Mouse (Mus musculus) limb, embryonic 10.5 days (tissue): ENCODE data around the gene H2al1d. TPM values are rescaled to one million over a fixed set of nuclear protein-coding genes. Genes with fewer than 3 reads are reported as not detected.
A peak's percentile ranks its signal among the peaks of the same experiment; 100 is the strongest.
"Not testable (repeated sequence)": the region's sequence is repeated elsewhere in the genome, so short reads cannot be mapped to it uniquely, and the experiment has no call there.

Source experiments
- DNase-seq: peaks from one replicate; pipeline ENCODE4 v3.0.0-alpha.2; 2017; ENCODE audit warnings: low spot score
- H3K27ac ChIP-seq: fragments of 300-500 bp; sonication (generic); 2 replicates; pipeline ENCODE4 v1.5.1; 2016; ENCODE audit warnings: mild to moderate bottlenecking
- H3K27me3 ChIP-seq: fragments of 300-500 bp; sonication (generic); 2 replicates; pipeline ENCODE4 v1.6.1; 2016; ENCODE audit warnings: low read depth, mild to moderate bottlenecking; ENCODE audit not compliant: poor library complexity, severe bottlenecking
- H3K36me3 ChIP-seq: fragments of 300-500 bp; sonication (generic); 2 replicates; pipeline ENCODE4 v1.6.1; 2016; ENCODE audit warnings: mild to moderate bottlenecking, moderate library complexity
- H3K4me1 ChIP-seq: fragments of 300-500 bp; sonication (generic); 2 replicates; pipeline ENCODE4 v1.6.1; 2016
- H3K4me3 ChIP-seq: fragments of 300-500 bp; sonication (generic); 2 replicates; pipeline ENCODE4 v1.5.1; 2016; ENCODE audit warnings: mild to moderate bottlenecking, moderate library complexity
- H3K9me3 ChIP-seq: fragments of 300-500 bp; sonication (generic); replicated peaks from 2 replicates; pipeline ENCODE4 v1.6.1; 2016; ENCODE audit warnings: mild to moderate bottlenecking
- WGBS: fragments of 180-500 bp; shearing (Covaris S2); methylation state at CpG from one replicate; pipeline ENCODE4 v1.1.7; 2016; 5-methylcytosine and 5-hydroxymethylcytosine counted together
- polyA plus RNA-seq: library from polyadenylated mRNA; unstranded; fragments of >200 nt; fragmentation: Nextera tagmentation; extraction: Ambion mirVana; gene quantifications from 2 replicates; pipeline ENCODE4 v1.2.1, GENCODE M21; 2016

The H2al1d gene
- polyA plus RNA-seq, 1 experiment from 2014 or later, result not detected

DNA sequence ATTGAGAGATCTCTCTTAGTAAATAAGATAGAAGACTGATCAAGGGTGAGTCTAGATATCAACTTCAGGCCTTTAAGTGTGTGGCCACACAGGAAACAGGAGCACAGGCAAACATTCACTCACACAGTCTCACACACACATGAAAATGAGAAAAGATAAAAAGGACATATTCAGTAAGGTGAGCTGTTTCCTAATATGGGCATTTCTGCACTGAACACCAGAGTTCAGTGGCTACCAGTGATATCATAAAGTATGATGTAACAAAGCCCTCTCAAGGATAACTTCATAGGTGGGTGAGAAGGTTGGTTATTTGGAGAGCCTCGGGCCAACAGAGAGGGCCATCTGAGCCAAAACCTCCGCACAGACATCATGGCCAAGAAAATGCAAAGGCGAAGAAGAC is 9.3 kb downstream of the H2al1d start, which contains the start of gene H2al1g:
Gene H2al1g (plus strand): TSS at position 301 of the 400 bp plus-strand sequence.
- DNase-seq, H3K27ac ChIP-seq, H3K4me1 ChIP-seq, H3K4me3 ChIP-seq, H3K27me3 ChIP-seq, H3K36me3 ChIP-seq, H3K9me3 ChIP-seq: not testable (repeated sequence)
- no CpG with 5 or more reads among the region's 3 CpGs for WGBS

DNA sequence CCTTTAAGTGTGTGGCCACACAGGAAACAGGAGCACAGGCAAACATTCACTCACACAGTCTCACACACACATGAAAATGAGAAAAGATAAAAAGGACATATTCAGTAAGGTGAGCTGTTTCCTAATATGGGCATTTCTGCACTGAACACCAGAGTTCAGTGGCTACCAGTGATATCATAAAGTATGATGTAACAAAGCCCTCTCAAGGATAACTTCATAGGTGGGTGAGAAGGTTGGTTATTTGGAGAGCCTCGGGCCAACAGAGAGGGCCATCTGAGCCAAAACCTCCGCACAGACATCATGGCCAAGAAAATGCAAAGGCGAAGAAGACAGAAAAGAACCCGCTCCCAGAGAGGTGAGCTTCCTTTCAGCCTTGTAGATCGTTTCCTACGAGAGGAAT is 12.6 kb downstream of the H2al1d start, which contains the start of gene H2al1h:
Gene H2al1h (plus strand): TSS at position 301 of the 400 bp plus-strand sequence.
- not testable (repeated sequence) for H3K9me3 ChIP-seq, H3K27me3 ChIP-seq, DNase-seq, H3K4me3 ChIP-seq, H3K4me1 ChIP-seq, H3K27ac ChIP-seq, H3K36me3 ChIP-seq
- WGBS, result no CpG with 5 or more reads among the region's 6 CpGs

DNA sequence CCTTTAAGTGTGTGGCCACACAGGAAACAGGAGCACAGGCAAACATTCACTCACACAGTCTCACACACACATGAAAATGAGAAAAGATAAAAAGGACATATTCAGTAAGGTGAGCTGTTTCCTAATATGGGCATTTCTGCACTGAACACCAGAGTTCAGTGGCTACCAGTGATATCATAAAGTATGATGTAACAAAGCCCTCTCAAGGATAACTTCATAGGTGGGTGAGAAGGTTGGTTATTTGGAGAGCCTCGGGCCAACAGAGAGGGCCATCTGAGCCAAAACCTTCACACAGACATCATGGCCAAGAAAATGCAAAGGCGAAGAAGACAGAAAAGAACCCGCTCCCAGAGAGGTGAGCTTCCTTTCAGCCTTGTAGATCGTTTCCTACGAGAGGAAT is 15.7 kb downstream of the H2al1d start, which contains the start of gene H2al1i:
Gene H2al1i (plus strand): TSS at position 301 of the 400 bp plus-strand sequence.
- not testable (repeated sequence) for H3K9me3 ChIP-seq, H3K27ac ChIP-seq, H3K36me3 ChIP-seq, DNase-seq, H3K4me1 ChIP-seq, H3K4me3 ChIP-seq
- H3K27me3 ChIP-seq, result peaks cover 13% of the 10 kb centered on the region
- 88% methylated on average over 3 of the region's 5 CpGs for WGBS

DNA sequence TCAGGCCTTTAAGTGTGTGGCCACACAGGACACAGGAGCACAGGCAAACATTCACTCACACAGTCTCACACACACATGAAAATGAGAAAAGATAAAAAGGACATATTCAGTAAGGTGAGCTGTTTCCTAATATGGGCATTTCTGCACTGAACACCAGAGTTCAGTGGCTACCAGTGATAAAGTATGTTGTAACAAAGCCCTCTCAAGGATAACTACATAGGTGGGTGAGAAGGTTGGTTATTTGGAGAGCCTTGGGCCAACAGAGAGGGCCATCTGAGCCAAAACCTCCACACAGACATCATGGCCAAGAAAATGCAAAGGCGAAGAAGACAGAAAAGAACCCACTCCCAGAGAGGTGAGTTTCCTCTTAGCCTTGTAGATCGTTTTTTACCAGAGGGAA is 18.9 kb downstream of the H2al1d start, which contains the start of gene H2al1j:
Gene H2al1j (plus strand): TSS at position 301 of the 400 bp plus-strand sequence.
- not testable (repeated sequence) for DNase-seq, H3K4me3 ChIP-seq, H3K9me3 ChIP-seq, H3K4me1 ChIP-seq, H3K36me3 ChIP-seq, H3K27ac ChIP-seq
- WGBS, result 80% methylated on average over 2 of the region's 2 CpGs
- H3K27me3 ChIP-seq, result peaks cover 43% of the 10 kb centered on the region

DNA sequence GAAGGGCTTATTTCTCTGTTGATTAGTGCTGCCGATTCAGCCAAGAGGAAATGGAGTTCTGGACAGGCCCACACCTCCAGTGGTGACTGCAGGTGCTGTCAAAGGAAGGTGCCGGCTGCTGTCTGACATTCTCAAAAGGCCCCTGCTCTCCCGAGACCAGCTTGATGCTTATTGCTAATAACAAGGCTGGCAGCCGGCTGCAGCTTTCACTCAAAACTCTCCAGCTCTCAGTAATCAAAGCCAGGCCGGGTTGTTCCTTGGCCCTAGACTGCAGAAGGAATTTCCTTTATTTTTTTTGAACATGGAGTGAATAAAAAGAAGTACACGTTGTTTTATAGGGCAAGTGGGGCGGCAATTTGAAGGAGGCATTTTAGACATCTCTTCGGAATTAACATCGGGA is 37.1 kb downstream of the H2al1d start:
- H3K27ac ChIP-seq, result peak overlapping the region; percentile 68; the same call in 1 of the 2 replicates

DNA sequence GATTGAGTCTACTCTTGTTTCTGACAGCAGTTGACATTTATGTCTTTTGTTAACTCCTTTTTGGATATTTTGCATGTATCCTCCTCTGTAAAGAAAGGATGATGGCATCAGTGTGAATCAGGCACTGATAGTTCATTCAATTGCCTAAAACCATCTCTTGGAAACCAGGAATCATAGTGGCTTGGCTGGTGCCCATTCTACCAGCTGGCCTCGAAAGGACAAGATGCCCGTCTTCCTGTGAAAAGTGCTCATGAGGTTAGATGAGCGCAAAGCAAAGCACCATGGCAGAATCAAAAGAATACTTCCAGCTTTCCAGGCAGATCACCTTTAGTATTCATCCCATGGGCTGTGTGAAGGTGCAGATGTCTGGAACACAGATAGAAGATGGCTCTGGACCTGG is 38.1 kb downstream of the H2al1d start:
- Histone ChIP-seq H3K4me1 (peaks cover 26% of the 10 kb centered on the region), H3K27me3 (peaks cover 97% of the 10 kb centered on the region), H3K4me3 (no peak overlapping the region), H3K27ac (peak overlapping the region; percentile 30; the same call in 1 of the 2 replicates), H3K36me3 (no peaks in the 10 kb centered on the region), H3K9me3 (no peaks in the 10 kb centered on the region)
- 98% methylated on average over 3 of the region's 3 CpGs for WGBS
- DNase-seq, result no peak

More for the DNA sequence above, 37.1 kb downstream of the H2al1d start:
- H3K9me3 ChIP-seq, result no peaks in the 10 kb centered on the region
- peaks cover 26% of the 10 kb centered on the region for H3K4me1 ChIP-seq
- H3K27me3 ChIP-seq, result peaks cover 95% of the 10 kb centered on the region
- no peaks in the 10 kb centered on the region for H3K36me3 ChIP-seq
- H3K4me3 ChIP-seq, result no peak overlapping the region
- WGBS, result 37% methylated on average over 9 of the region's 9 CpGs
- DNase-seq, result peak; percentile 58

Other genes with a start within 250 kb of the H2al1d start
- not detected in 2 replicates for gene H2al1a, start 9.6 kb upstream of the H2al1d start, polyA plus RNA-seq
- not detected in 2 replicates for gene H2al1b, start 6.4 kb upstream of the H2al1d start, polyA plus RNA-seq
- gene H2al1c, start 3.2 kb upstream of the H2al1d start, polyA plus RNA-seq, result not detected in 2 replicates
- not detected in 2 replicates for gene H2al1e, start 3.1 kb downstream of the H2al1d start, polyA plus RNA-seq
- gene H2al1f, start 6.3 kb downstream of the H2al1d start, polyA plus RNA-seq, result not detected in 2 replicates
- not detected in 2 replicates for gene H2al1g, start 9.4 kb downstream of the H2al1d start, polyA plus RNA-seq
- gene H2al1h, start 12.7 kb downstream of the H2al1d start, polyA plus RNA-seq, result not detected in 2 replicates
- gene H2al1i, start 15.8 kb downstream of the H2al1d start, polyA plus RNA-seq, result not detected in 2 replicates
- not detected in 2 replicates for gene H2al1j, start 19.0 kb downstream of the H2al1d start, polyA plus RNA-seq